Mouse (Mus musculus): ENCODE data around the gene Zbtb34. TPM values are rescaled to one million over a fixed set of nuclear protein-coding genes. Genes with fewer than 3 reads are reported as not detected.

Gene Zbtb34
- polyA plus RNA-seq, 1 experiment from 2014 or later: 3.5 TPM

DNA sequence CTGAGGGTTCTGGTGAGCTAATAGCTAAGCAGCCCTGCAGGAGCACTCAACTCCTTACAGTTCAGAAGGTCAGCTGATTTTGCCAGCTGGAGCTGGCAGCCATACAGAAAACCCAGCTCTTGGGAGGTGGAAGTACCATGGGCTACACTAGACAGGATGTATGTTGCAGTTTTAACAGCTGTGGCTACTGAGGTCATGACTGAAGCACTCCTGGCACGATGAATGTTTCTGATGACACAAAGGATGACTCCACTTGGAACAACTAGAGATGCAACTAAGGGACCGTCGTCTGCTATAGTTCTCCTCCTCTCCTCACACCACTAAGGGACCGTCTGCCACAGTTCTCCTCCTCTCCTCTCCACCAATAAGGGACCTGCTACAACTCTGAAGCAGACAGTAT lies 34.8 kb upstream of the Zbtb34 start:
- no peak overlapping the region for H3K4me2 ChIP-seq (ENCODE audit: low read length)
- no peak for ATAC-seq (replicated peaks; ENCODE audit: low FRiP score, low read depth)
- WGBS: 66% methylated on average over 4 of the region's 4 CpGs
- no peak for TF ChIP-seq CTCF (IDR thresholded peaks at IDR 0.05; ENCODE audit: low read depth)
- H3K36me3 ChIP-seq (ENCODE audit: insufficient read depth, low read length): peaks cover 21% of the 10 kb centered on the region; the same call in 1 of the 2 replicates
- no peak overlapping the region for H3K27ac ChIP-seq
- no peak overlapping the region for H3K4me3 ChIP-seq (replicated peaks; ENCODE audit: low read depth, low read length)
- no peak overlapping the region for H3K9ac ChIP-seq (ENCODE audit: low read depth, low read length)
- H3K27me3 ChIP-seq (ENCODE audit: insufficient read depth, low read length): no peaks in the 10 kb centered on the region
- H3K4me1 ChIP-seq (replicated peaks; ENCODE audit: insufficient read depth, low read length): 0 out of 2 replicates have a peak, but pooled peaks cover 8% of the 10 kb centered on the region
- no peaks in the 10 kb centered on the region for H3K9me3 ChIP-seq (replicated peaks; ENCODE audit: low read length)
- peak; percentile 24 for DNase-seq (ENCODE audit: low spot score)

- H3K9me3 ChIP-seq (replicated peaks; ENCODE audit: low read length): no peaks in the 10 kb centered on the region
- ATAC-seq (replicated peaks; ENCODE audit: low FRiP score, low read depth) (no peak), DNase-seq (ENCODE audit: low spot score) (no peak)
- 65% methylated on average over 5 of the region's 5 CpGs for WGBS
- no peak overlapping the region for H3K4me3 ChIP-seq (replicated peaks; ENCODE audit: low read depth, low read length)
- no peak overlapping the region for H3K4me2 ChIP-seq (ENCODE audit: low read length)
- no peaks in the 10 kb centered on the region for H3K27me3 ChIP-seq (ENCODE audit: insufficient read depth, low read length)
- H3K4me1 ChIP-seq (replicated peaks; ENCODE audit: insufficient read depth, low read length): 0 out of 2 replicates have a peak, but pooled peaks cover 8% of the 10 kb centered on the region
- no peak for TF ChIP-seq CTCF (IDR thresholded peaks at IDR 0.05; ENCODE audit: low read depth)
- H3K27ac ChIP-seq: no peak overlapping the region
- H3K9ac ChIP-seq (ENCODE audit: low read depth, low read length): no peak overlapping the region
- peaks cover 25% of the 10 kb centered on the region; the same call in 1 of the 2 replicates for H3K36me3 ChIP-seq (ENCODE audit: insufficient read depth, low read length)
These were observed 34.1 kb upstream of the Zbtb34 start for GRCm38 (mm10) chr2:33465215-33465614.

- 86% methylated on average over 7 of the region's 7 CpGs for WGBS
- peaks cover 25% of the 10 kb centered on the region; the same call in 1 of the 2 replicates for H3K36me3 ChIP-seq (ENCODE audit: insufficient read depth, low read length)
These were observed 30.9 kb upstream of the Zbtb34 start for GRCm38 (mm10) chr2:33462066-33462465.

GRCm38 (mm10) chr2:33461066-33461465 lies 29.9 kb upstream of the Zbtb34 start:
- no peak for ATAC-seq (replicated peaks; ENCODE audit: low FRiP score, low read depth)

More at GRCm38 (mm10) chr2:33462066-33462465, 30.9 kb upstream of the Zbtb34 start:
- TF ChIP-seq CTCF (IDR thresholded peaks at IDR 0.05; ENCODE audit: low read depth): no peak
- ATAC-seq (replicated peaks; ENCODE audit: low FRiP score, low read depth) (no peak), DNase-seq (ENCODE audit: low spot score) (no peak)
- Histone ChIP-seq H3K4me1 (replicated peaks; ENCODE audit: insufficient read depth, low read length) (0 out of 2 replicates have a peak, but pooled peaks cover 3% of the 10 kb centered on the region), H3K4me3 (replicated peaks; ENCODE audit: low read depth, low read length) (no peak overlapping the region), H3K27me3 (ENCODE audit: insufficient read depth, low read length) (no peaks in the 10 kb centered on the region), H3K9ac (ENCODE audit: low read depth, low read length) (no peak overlapping the region), H3K4me2 (ENCODE audit: low read length) (no peak overlapping the region), H3K27ac (no peak overlapping the region), H3K9me3 (replicated peaks; ENCODE audit: low read length) (no peaks in the 10 kb centered on the region)

DNA sequence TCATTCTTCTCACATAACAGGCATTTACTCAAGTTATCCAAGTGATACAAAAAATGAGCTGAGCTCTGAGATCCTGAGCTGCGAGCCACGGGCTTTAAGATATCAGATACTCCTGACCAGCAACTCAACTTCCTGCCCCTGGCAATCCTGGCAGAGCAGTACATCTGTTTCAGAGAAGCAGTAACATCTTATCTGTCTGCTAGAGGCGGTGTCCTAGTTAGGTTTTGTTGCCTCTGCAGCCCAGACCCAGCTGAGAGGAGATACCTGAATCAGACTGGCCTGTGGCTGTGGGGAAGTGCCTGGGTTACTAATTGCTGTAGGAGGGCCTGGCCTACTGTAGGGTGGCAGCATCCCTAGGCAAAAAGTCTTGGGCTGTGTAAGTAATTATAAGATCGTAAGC lies 28.5 kb upstream of the Zbtb34 start:
- Histone ChIP-seq H3K36me3 (ENCODE audit: insufficient read depth, low read length) (peaks cover 31% of the 10 kb centered on the region), H3K27ac (no peak overlapping the region), H3K9ac (ENCODE audit: low read depth, low read length) (no peak overlapping the region), H3K4me1 (replicated peaks; ENCODE audit: insufficient read depth, low read length) (no peaks in the 10 kb centered on the region), H3K4me2 (ENCODE audit: low read length) (no peak overlapping the region), H3K9me3 (replicated peaks; ENCODE audit: low read length) (no peaks in the 10 kb centered on the region), H3K4me3 (replicated peaks; ENCODE audit: low read depth, low read length) (no peak overlapping the region), H3K27me3 (ENCODE audit: insufficient read depth, low read length) (no peaks in the 10 kb centered on the region)
- 68% methylated on average over 4 of the region's 4 CpGs for WGBS
- no peak for DNase-seq (ENCODE audit: low spot score)
- TF ChIP-seq CTCF (IDR thresholded peaks at IDR 0.05; ENCODE audit: low read depth): no peak
- no peak for ATAC-seq (replicated peaks; ENCODE audit: low FRiP score, low read depth)

More at GRCm38 (mm10) chr2:33461066-33461465, 29.9 kb upstream of the Zbtb34 start:
- Histone ChIP-seq H3K4me3 (replicated peaks; ENCODE audit: low read depth, low read length) (no peak overlapping the region), H3K4me1 (replicated peaks; ENCODE audit: insufficient read depth, low read length) (0 out of 2 replicates have a peak, but pooled peaks cover 3% of the 10 kb centered on the region), H3K36me3 (ENCODE audit: insufficient read depth, low read length) (peaks cover 25% of the 10 kb centered on the region; the same call in 1 of the 2 replicates), H3K4me2 (ENCODE audit: low read length) (no peak overlapping the region), H3K9me3 (replicated peaks; ENCODE audit: low read length) (no peaks in the 10 kb centered on the region), H3K9ac (ENCODE audit: low read depth, low read length) (no peak overlapping the region), H3K27me3 (ENCODE audit: insufficient read depth, low read length) (no peaks in the 10 kb centered on the region), H3K27ac (no peak overlapping the region)
- 92% methylated on average over 1 of the region's 1 CpGs for WGBS
- TF ChIP-seq CTCF (IDR thresholded peaks at IDR 0.05; ENCODE audit: low read depth): no peak
- DNase-seq (ENCODE audit: low spot score): no peak

- no peak overlapping the region for H3K4me2 ChIP-seq (ENCODE audit: low read length)
- no peak overlapping the region for H3K9ac ChIP-seq (ENCODE audit: low read depth, low read length)
- H3K4me1 ChIP-seq (replicated peaks; ENCODE audit: insufficient read depth, low read length): no peaks in the 10 kb centered on the region
- ATAC-seq (replicated peaks; ENCODE audit: low FRiP score, low read depth): no peak
- no peak for TF ChIP-seq CTCF (IDR thresholded peaks at IDR 0.05; ENCODE audit: low read depth)
- no peaks in the 10 kb centered on the region for H3K9me3 ChIP-seq (replicated peaks; ENCODE audit: low read length)
- H3K36me3 ChIP-seq (ENCODE audit: insufficient read depth, low read length): peaks cover 35% of the 10 kb centered on the region
- no peak for DNase-seq (ENCODE audit: low spot score)
- no peaks in the 10 kb centered on the region for H3K27me3 ChIP-seq (ENCODE audit: insufficient read depth, low read length)
- no peak overlapping the region for H3K27ac ChIP-seq
- no peak overlapping the region for H3K4me3 ChIP-seq (replicated peaks; ENCODE audit: low read depth, low read length)
- 50% methylated on average over 3 of the region's 3 CpGs for WGBS
These were observed 25.6 kb upstream of the Zbtb34 start for GRCm38 (mm10) chr2:33456696-33457095.

DNA sequence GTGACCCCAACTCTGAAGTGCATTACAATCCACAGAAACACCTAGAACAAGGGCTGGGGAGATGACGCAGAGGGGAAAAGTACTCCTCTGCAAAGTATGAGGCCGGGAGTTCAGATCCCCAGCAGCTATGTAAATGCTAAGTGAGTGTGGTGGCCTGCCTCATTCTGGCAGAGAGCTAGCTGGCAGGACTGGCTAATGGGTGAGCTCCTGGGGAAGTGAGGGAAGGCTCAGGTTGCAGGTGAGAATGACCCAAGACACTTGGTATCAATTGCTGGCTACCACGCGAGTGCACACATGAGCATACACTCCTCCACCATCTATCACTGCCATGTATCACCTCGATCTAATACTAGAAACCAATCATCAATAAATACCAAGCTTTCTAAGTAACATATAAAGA lies 25.1 kb upstream of the Zbtb34 start:
- 83% methylated on average over 5 of the region's 5 CpGs for WGBS

More for the DNA sequence above, 25.1 kb upstream of the Zbtb34 start:
- TF ChIP-seq CTCF (IDR thresholded peaks at IDR 0.05; ENCODE audit: low read depth): no peak
- no peak for ATAC-seq (replicated peaks; ENCODE audit: low FRiP score, low read depth)
- Histone ChIP-seq H3K9ac (ENCODE audit: low read depth, low read length) (no peak overlapping the region), H3K9me3 (replicated peaks; ENCODE audit: low read length) (no peaks in the 10 kb centered on the region), H3K27ac (no peak overlapping the region), H3K36me3 (ENCODE audit: insufficient read depth, low read length) (peaks cover 37% of the 10 kb centered on the region), H3K4me1 (replicated peaks; ENCODE audit: insufficient read depth, low read length) (no peaks in the 10 kb centered on the region), H3K4me3 (replicated peaks; ENCODE audit: low read depth, low read length) (no peak overlapping the region), H3K27me3 (ENCODE audit: insufficient read depth, low read length) (no peaks in the 10 kb centered on the region), H3K4me2 (ENCODE audit: low read length) (no peak overlapping the region)
- DNase-seq (ENCODE audit: low spot score): no peak
